Mouse (Mus musculus) E14TG2a.4 (cell line): ENCODE measurements around the gene Sowahb.

Experiments
- CTCF ChIP-seq: conservative IDR thresholded peaks from 2 replicates; pipeline ENCODE4 v1.5.1; 2014; ENCODE audit warnings: low read length
- NANOG ChIP-seq: IDR thresholded peaks from 2 replicates; pipeline ENCODE4 v1.6.1; 2014; ENCODE audit warnings: borderline replicate concordance, low read length, mixed read lengths

- TF ChIP-seq CTCF: no peak
- no peak for TF ChIP-seq NANOG
Observed at GRCm38 (mm10) chr5:93035285-93035684, 9.5 kb downstream of the Sowahb start.
